20 mouse cellular contexts compared by ENCODE assay signal in the genomic region with DNA sequence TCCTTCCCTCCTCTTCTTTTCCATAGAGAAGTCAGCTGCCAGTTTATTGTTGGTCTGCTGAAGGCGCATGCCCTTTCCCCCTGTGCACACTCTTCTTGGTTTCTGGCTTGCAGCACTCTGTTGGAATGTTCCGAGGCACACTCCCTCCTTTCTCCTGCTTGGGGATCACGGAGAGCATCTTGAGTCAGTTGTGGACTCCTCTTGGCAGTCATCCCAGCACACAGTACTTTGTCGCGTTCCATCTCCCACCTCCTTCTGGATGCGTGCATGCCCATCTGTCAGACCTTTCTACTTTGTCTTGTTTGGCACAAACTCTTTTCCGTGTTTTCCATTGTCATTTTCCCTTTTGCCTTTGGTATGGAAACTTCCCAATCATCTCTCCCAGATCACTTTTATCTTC. TPM values are rescaled to one million over a fixed set of nuclear protein-coding genes. Genes with fewer than 3 reads are reported as not detected.
DNase-seq lines count a peak whose midpoint lies in the region; TF ChIP-seq lines count a peak whose summit lies in the region.
"Had no signal": no experiment of that assay in that cellular context is flagged by ENCODE, and none has a peak within 500 bp of the region (broad histone marks: within the 10 kb centered on the region; RNA-seq: fewer than 3 reads in every experiment).

No protein-coding gene starts in this region.

- TF ChIP-seq CTCF in cerebellum, adult 2 months (IDR thresholded peaks at IDR 0.05; ENCODE audit: borderline replicate concordance, insufficient read depth, low read depth, low read length) = no peak
- TF ChIP-seq CTCF in left cerebral cortex, adult 2 months (IDR thresholded peaks at IDR 0.05) = no peak

- peaks cover 24% of the 10 kb centered on the region for H3K4me1 ChIP-seq in cerebellum, adult 2 months (ENCODE audit: control insufficient read depth, insufficient read depth, low read length)
- H3K4me1 ChIP-seq: embryonic facial prominence, embryonic 15.5 days; liver, embryonic 12.5 days; lung, embryonic 15.5 days; midbrain, embryonic 15.5 days had no signal

- peak overlapping the region; percentile 2; the same call in 1 of the 2 replicates for H3K27ac ChIP-seq in cerebellum, adult 2 months (ENCODE audit: insufficient read depth, low read length)
- no peak overlapping the region for H3K27ac ChIP-seq in left cerebral cortex, adult 2 months
- H3K27ac ChIP-seq: embryonic facial prominence, embryonic 15.5 days; hindbrain, embryonic 14.5 days; limb, embryonic 10.5 days; liver, embryonic 12.5 days; lung, embryonic 15.5 days; midbrain, embryonic 15.5 days had no signal

- H3K4me3 ChIP-seq in cerebellum, adult 2 months (replicated peaks; ENCODE audit: insufficient read depth, low read depth, low read length) = no peak overlapping the region
- no peak overlapping the region for H3K4me3 ChIP-seq in left cerebral cortex, adult 2 months
- H3K4me3 ChIP-seq: embryonic facial prominence, embryonic 15.5 days; limb, embryonic 10.5 days; liver, embryonic 12.5 days; lung, embryonic 15.5 days; midbrain, embryonic 15.5 days had no signal

- TF ChIP-seq POLR2A in cerebellum, adult 2 months (IDR thresholded peaks at IDR 0.05; ENCODE audit: borderline replicate concordance, insufficient read depth, low read length) = no peak

- WGBS in cerebellum, adult 2 months = 16% methylated on average over 7 of the region's 7 CpGs

- H3K27me3 ChIP-seq in cerebellum, adult 2 months (ENCODE audit: control insufficient read depth, insufficient read depth, low read length) = no peaks in the 10 kb centered on the region
- H3K27me3 ChIP-seq: embryonic facial prominence, embryonic 15.5 days; liver, embryonic 12.5 days; lung, embryonic 15.5 days; midbrain, embryonic 15.5 days; Patski had no signal

- peak; percentile 66 to 80 for DNase-seq in cerebellum, adult 2 months
- DNase-seq in cerebellum, adult 11 months = no peak
- DNase-seq in left cerebral cortex, adult 2 months (ENCODE audit: extremely low spot score in 1 of 2, low spot score in 2 of 2) = peak; percentile 29 to 39
- DNase-seq in left cerebral cortex, postnatal 10 days (ENCODE audit: extremely low spot score in 1 of 2, low spot score in 2 of 2) = no peak
- DNase-seq in layer of hippocampus, adult 9-11 months = peak; percentile 74
- peak; percentile 29 for DNase-seq in telencephalon, adult 2 months (ENCODE audit: low read depth, low spot score)
- DNase-seq in spleen, adult 12 weeks (ENCODE audit: low spot score) = no peak
- DNase-seq in gastrocnemius, postnatal 25 days = no peak
- DNase-seq: heart, postnatal 10 days; kidney, adult 18-20 months; kidney, postnatal 25 days; thymus, postnatal 36 days had no signal

- intact Hi-C loops in left cerebral cortex, adult 2 months (cut with DNase I) = no loop called here
- intact Hi-C loops in left cerebral cortex, postnatal 10 days (cut with DNase I) = no loop called here

RNA-seq across cellular contexts. Expression of gene Rnf182, which starts 22.2 kb away (rescaled TPM):
- polyA plus RNA-seq in cerebellum, adult 2 months (2012; rRNA removed) = 28.4 and 33.8 TPM in 2 replicates
- total RNA-seq in left cerebral cortex, adult 2 months (2021) = 1 to 10 TPM; 7.6 to 7.8 TPM
- 1 to 10 TPM; 7.1 to 7.2 TPM for total RNA-seq in left cerebral cortex, postnatal 10 days (2021)
- under 1 TPM in 1 of 2 experiments, not detected in 1; 0.11 TPM for total RNA-seq in gastrocnemius, postnatal 25 days (2021)
- total RNA-seq: granulocyte monocyte progenitor cell, adult 5-6 weeks had no signal

Comparison
In these comparisons a context has a peak if more than half of its experiments do, and no peak if none do; other contexts are left out.
1. DNase-seq: peak in cerebellum, adult 2 months (2 of 2), left cerebral cortex, adult 2 months (2 of 2), layer of hippocampus, adult 9-11 months (single experiment) and telencephalon, adult 2 months (single experiment); none in cerebellum, adult 11 months (single experiment), left cerebral cortex, postnatal 10 days (0 of 2), spleen, adult 12 weeks (single experiment) and gastrocnemius, postnatal 25 days (single experiment).
2. RNA of gene Rnf182, which starts 22.2 kb away (total RNA-seq): 7.6 to 7.8 TPM in left cerebral cortex, adult 2 months and 7.1 to 7.2 TPM in left cerebral cortex, postnatal 10 days; 0.11 TPM in gastrocnemius, postnatal 25 days; every median in the first group is over 4 times any median in the second.